Mouse (Mus musculus) MEL (cell line): ENCODE data around the gene Tmtc1. TPM values are rescaled to one million over a fixed set of nuclear protein-coding genes. Genes with fewer than 3 reads are reported as not detected.

Experiments used
- DNase-seq: peaks from one replicate; pipeline ENCODE4 v3.0.0; 2011; ENCODE audit warnings: low read depth, low spot score
- H3K27ac ChIP-seq: 2 replicates; pipeline ENCODE4 v1.5.1; 2012; ENCODE audit warnings: low read depth, mild to moderate bottlenecking, control low read depth, low read length, moderate library complexity; ENCODE audit not compliant: control insufficient read depth
- H3K27me3 ChIP-seq, 2 experiments: fragments of 150-350 bp in 1 of 2; sonication (generic) in 1 of 2; 2 replicates each; pipeline ENCODE4 v1.6.1; 2012; ENCODE audit warnings: low read length in 2 of 2, mild to moderate bottlenecking in 2 of 2, improper control_type of control experiment in 1 of 2, moderate library complexity in 1 of 2; ENCODE audit not compliant: insufficient read depth in 2 of 2, control insufficient read depth in 1 of 2
- H3K36me3 ChIP-seq, 2 experiments: 2 replicates each; pipeline ENCODE4 v1.6.1; 2012 to 2014; ENCODE audit warnings: low read length in 2 of 2, improper control_type of control experiment in 1 of 2, inconsistent platforms in 1 of 2, mild to moderate bottlenecking in 1 of 2; ENCODE audit not compliant: insufficient read depth in 2 of 2, control insufficient read depth in 1 of 2
- H3K4me1 ChIP-seq, 2 experiments: fragments of 150-350 bp in 1 of 2; sonication (generic) in 1 of 2; 2 replicates each; pipeline ENCODE4 v1.6.1; 2012; ENCODE audit warnings: low read length in 2 of 2, improper control_type of control experiment in 1 of 2, mild to moderate bottlenecking in 1 of 2; ENCODE audit not compliant: insufficient read depth in 2 of 2, control insufficient read depth in 1 of 2
- H3K4me3 ChIP-seq, 2 experiments: fragments of 150-350 bp in 1 of 2; sonication (generic) in 1 of 2; 2 replicates each; pipeline ENCODE4 v1.5.1; 2012; ENCODE audit warnings: low read depth in 2 of 2, low read length in 2 of 2, mild to moderate bottlenecking in 2 of 2, moderate library complexity in 2 of 2, control low read depth in 1 of 2, improper control_type of control experiment in 1 of 2; ENCODE audit not compliant: control insufficient read depth in 1 of 2, insufficient read depth in 1 of 2
- H3K79me2 ChIP-seq: 2 replicates; pipeline ENCODE4 v1.6.1; 2012; ENCODE audit warnings: mild to moderate bottlenecking, low read length, moderate library complexity; ENCODE audit not compliant: control insufficient read depth, poor library complexity, insufficient read depth
- H3K9ac ChIP-seq: 2 replicates; pipeline ENCODE4 v1.6.1; 2012; ENCODE audit warnings: low read depth, mild to moderate bottlenecking, control low read depth, low read length, moderate library complexity; ENCODE audit not compliant: control insufficient read depth, poor library complexity, severe bottlenecking
- H3K9me3 ChIP-seq: fragments of 150-350 bp; sonication (generic); replicated peaks from 2 replicates; pipeline ENCODE4 v1.6.1; 2012; ENCODE audit warnings: mild to moderate bottlenecking, low read length, improper control_type of control experiment, moderate library complexity; ENCODE audit not compliant: insufficient read depth
- CHD1 ChIP-seq: IDR thresholded peaks from 2 replicates; pipeline ENCODE4 v1.6.1; 2012; ENCODE audit warnings: low read depth, mild to moderate bottlenecking, inconsistent platforms, low read length, improper control_type of control experiment
- CTCF ChIP-seq, 3 experiments: IDR thresholded peaks in 2 of 3; conservative IDR thresholded peaks in 1 of 3; 2 replicates each; pipeline ENCODE4 v1.5.1; 2011 to 2012; ENCODE audit warnings: low read length in 3 of 3, low read depth in 2 of 3, mild to moderate bottlenecking in 2 of 3, improper control_type of control experiment in 1 of 3, inconsistent platforms in 1 of 3, mixed read lengths in 1 of 3, moderate library complexity in 1 of 3; ENCODE audit not compliant: control insufficient read depth in 1 of 3, insufficient read depth in 1 of 3, poor library complexity in 1 of 3, severe bottlenecking in 1 of 3
- ELF1 ChIP-seq: IDR thresholded peaks from 2 replicates; pipeline ENCODE4 v1.6.1; 2014; ENCODE audit warnings: low read depth, mild to moderate bottlenecking, inconsistent platforms, low read length, improper control_type of control experiment, moderate library complexity
- EP300 ChIP-seq, 2 experiments: IDR thresholded peaks; 2 replicates each; pipeline ENCODE4 v1.6.1; 2011; ENCODE audit warnings: improper control_type of control experiment in 2 of 2, low read length in 2 of 2, low read depth in 1 of 2, mild to moderate bottlenecking in 1 of 2
- MAFK ChIP-seq: IDR thresholded peaks from 2 replicates; pipeline ENCODE4 v1.6.1; 2011; ENCODE audit warnings: low read depth, mild to moderate bottlenecking, low read length, improper control_type of control experiment, borderline replicate concordance
- MAX ChIP-seq: IDR thresholded peaks from 2 replicates; pipeline ENCODE4 v1.6.1; 2011; ENCODE audit warnings: low read length, improper control_type of control experiment
- MEF2A ChIP-seq: IDR thresholded peaks from 2 replicates; pipeline ENCODE4 v1.6.1; 2014; ENCODE audit warnings: low read depth, mild to moderate bottlenecking, inconsistent platforms, low read length, improper control_type of control experiment; ENCODE audit not compliant: poor library complexity, insufficient replicate concordance, severe bottlenecking; ENCODE audit errors: extremely low read depth
- MXI1 ChIP-seq: IDR thresholded peaks from 2 replicates; pipeline ENCODE4 v1.6.1; 2011; ENCODE audit warnings: mild to moderate bottlenecking, low read depth, low read length, improper control_type of control experiment
- MYB ChIP-seq: IDR thresholded peaks from 2 replicates; pipeline ENCODE4 v1.6.1; 2011; ENCODE audit warnings: mild to moderate bottlenecking, low read depth, low read length, improper control_type of control experiment
- POLR2AphosphoS2 ChIP-seq: IDR thresholded peaks from 2 replicates; pipeline ENCODE4 v1.6.1; 2011; ENCODE audit warnings: low read length, improper control_type of control experiment
- RCOR1 ChIP-seq: IDR thresholded peaks from 2 replicates; pipeline ENCODE4 v1.6.1; 2012; ENCODE audit warnings: low read depth, mild to moderate bottlenecking, inconsistent platforms, low read length, improper control_type of control experiment
- UBTF ChIP-seq: IDR thresholded peaks from 2 replicates; pipeline ENCODE4 v1.6.1; 2012; ENCODE audit warnings: low read depth, mild to moderate bottlenecking, inconsistent platforms, low read length, improper control_type of control experiment, moderate library complexity, borderline replicate concordance; ENCODE audit not compliant: insufficient read depth
- ZKSCAN1 ChIP-seq: IDR thresholded peaks from 2 replicates; pipeline ENCODE4 v1.6.1; 2012; ENCODE audit warnings: low read depth, mild to moderate bottlenecking, inconsistent platforms, low read length, improper control_type of control experiment, moderate library complexity
- polyA plus RNA-seq, 2 experiments: library from polyadenylated mRNA; stranded (reverse) in 1 of 2; unstranded in 1 of 2; fragments of >175 nt in 1 of 2; fragments of >200 nt in 1 of 2; gene quantifications; 2 replicates each; pipeline versions ENCODE4 v1.2.1 to v1.2.4; 2012; ENCODE audit warnings: low replicate concordance in 2 of 2, low read depth in 1 of 2; ENCODE audit not compliant: insufficient read length in 2 of 2, insufficient read depth in 1 of 2, missing spikeins in 1 of 2
- total RNA-seq: library from RNA; depleted of rRNA; stranded (reverse); fragments of 300-350 nt; gene quantifications from 2 replicates; pipeline ENCODE4 v1.2.3, GENCODE M21; 2012

Tmtc1 gene
- total and polyA plus RNA-seq, 3 experiments: 0.03 TPM; not detected in 2

DNA sequence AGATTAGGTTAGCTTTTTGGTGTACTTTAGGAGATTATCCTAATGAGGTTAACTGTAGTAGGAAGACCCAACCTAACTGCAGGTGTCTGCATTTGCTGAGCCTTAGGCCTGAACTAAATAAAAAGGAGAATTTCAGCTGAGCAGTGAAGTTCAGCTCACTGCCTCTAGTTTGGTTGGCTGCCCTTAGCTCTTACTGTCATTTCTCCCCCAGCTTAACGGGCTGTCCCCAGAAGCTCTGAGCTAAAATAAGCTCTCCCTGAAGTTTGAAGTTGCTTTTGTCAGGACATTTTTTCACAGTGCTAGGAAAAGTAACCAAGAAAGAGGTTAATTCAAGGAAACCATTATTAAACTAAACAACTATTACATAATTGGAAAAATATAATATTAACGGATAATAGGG is 115.3 kb downstream of the Tmtc1 start:
- Histone ChIP-seq H3K79me2 (no peaks in the 10 kb centered on the region), H3K9me3 (no peaks in the 10 kb centered on the region), H3K4me1 (no peaks in the 10 kb centered on the region), H3K27ac (no peak overlapping the region), H3K4me3 (no peak overlapping the region), H3K9ac (no peak overlapping the region), H3K36me3 (no peaks in the 10 kb centered on the region), H3K27me3 (no peaks in the 10 kb centered on the region)
- TF ChIP-seq MYB (no peak), MAX (no peak), MXI1 (no peak), UBTF (no peak)
- no peak for DNase-seq

DNA sequence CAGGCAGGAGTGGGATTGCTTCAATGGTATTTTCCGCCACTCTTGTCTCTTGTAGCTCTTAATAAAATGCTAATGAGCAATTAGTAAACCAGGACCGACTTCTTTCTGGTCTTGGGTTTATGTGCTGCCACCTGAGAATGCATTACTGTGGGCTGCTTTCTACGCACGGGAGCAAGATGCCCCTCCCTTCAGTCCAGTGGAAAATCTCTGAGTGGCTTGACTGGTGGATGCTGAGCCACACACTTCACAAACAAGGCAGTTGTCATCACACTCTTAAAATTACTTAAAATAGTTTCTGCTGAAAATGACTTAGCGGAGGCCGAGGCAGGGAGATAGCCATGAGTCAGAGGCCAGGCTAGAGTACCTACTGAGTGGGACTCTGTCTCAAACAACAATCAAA is 116.1 kb downstream of the Tmtc1 start:
- Histone ChIP-seq H3K27ac (no peak overlapping the region), H3K79me2 (no peaks in the 10 kb centered on the region), H3K36me3 (no peaks in the 10 kb centered on the region), H3K9me3 (no peaks in the 10 kb centered on the region), H3K27me3 (no peaks in the 10 kb centered on the region)
- DNase-seq: no peak
- no peak for TF ChIP-seq UBTF
- TF ChIP-seq, all 39 proteins: peak for 0
- Histone ChIP-seq H3K4me3 (no peak overlapping the region), H3K4me1 (no peaks in the 10 kb centered on the region), H3K9ac (no peak overlapping the region)

DNA sequence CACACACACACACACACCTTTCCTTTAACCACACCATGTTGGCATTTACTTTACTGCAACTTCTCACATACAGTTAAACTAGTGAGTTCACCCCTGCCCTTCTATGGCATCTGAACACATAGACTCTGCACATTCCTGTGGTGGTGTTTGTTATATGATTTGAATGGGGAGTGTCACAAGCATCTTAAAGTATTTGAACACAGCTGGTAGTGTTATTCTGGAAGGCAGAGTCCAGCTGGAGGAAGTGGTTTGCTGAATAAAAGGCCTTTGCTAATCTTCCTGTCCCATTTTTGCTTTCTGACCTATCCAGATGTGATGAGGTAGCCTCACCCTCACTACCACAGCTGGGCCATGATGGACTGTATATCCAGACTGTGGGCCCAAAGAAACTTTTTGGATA is 125.5 kb downstream of the Tmtc1 start:
- Histone ChIP-seq H3K9me3 (no peaks in the 10 kb centered on the region), H3K27ac (no peak overlapping the region), H3K9ac (no peak overlapping the region), H3K36me3 (no peaks in the 10 kb centered on the region), H3K27me3 (no peaks in the 10 kb centered on the region), H3K79me2 (no peaks in the 10 kb centered on the region), H3K4me3 (no peak overlapping the region), H3K4me1 (no peaks in the 10 kb centered on the region)
- no peak for DNase-seq
- TF ChIP-seq EP300 (IDR thresholded peaks at IDR 0.05; ENCODE audit: low read depth in 1 of 2, low read length in 2 of 2): no peak
- no peak for TF ChIP-seq MEF2A
- TF ChIP-seq ZKSCAN1: no peak
- TF ChIP-seq MYB: no peak
- TF ChIP-seq UBTF: no peak
- TF ChIP-seq RCOR1: no peak
- no peak for TF ChIP-seq MAFK
- TF ChIP-seq CHD1: no peak
- no peak for TF ChIP-seq ELF1
- TF ChIP-seq CTCF (IDR thresholded peaks at IDR 0.05 in 2 of 3, conservative IDR thresholded peaks at IDR 0.05 in 1 of 3; ENCODE audit: control insufficient read depth in 1 of 3, insufficient read depth in 1 of 3, low read depth in 2 of 3, low read length in 3 of 3, poor library complexity in 1 of 3, severe bottlenecking in 1 of 3): no peak
- no peak for TF ChIP-seq POLR2AphosphoS2
